Mouse (Mus musculus) heart, adult 9 months (tissue): ENCODE measurements around the gene Hdac5.

Experiments
- DNase-seq, 2 experiments: peaks; one replicate each; pipeline ENCODE4 v3.0.0; 2022; ENCODE audit warnings: low spot score in 2 of 2

Gene Hdac5

GRCm38 (mm10) chr11:102230006-102230741 lies at the start of gene Hdac5:
Gene Hdac5 (minus strand): TSS chr11:102230166.
- peak; percentile 98 to 99 for DNase-seq

- DNase-seq, result no peak
These were observed 49.6 kb upstream of the Hdac5 start for GRCm38 (mm10) chr11:102279595-102279994.

GRCm38 (mm10) chr11:102277754-102278153 lies 47.8 kb upstream of the Hdac5 start:
- DNase-seq, result no peak

GRCm38 (mm10) chr11:102276411-102276915 lies 46.5 kb upstream of the Hdac5 start:
- no peak for DNase-seq

- no peak for DNase-seq
These were observed 38.7 kb upstream of the Hdac5 start, which contains the start of gene Asb16 for GRCm38 (mm10) chr11:102268520-102269244. Gene Asb16 (plus strand): TSS chr11:102268743.

- peak; percentile 70 to 76 for DNase-seq
These were observed 37.5 kb upstream of the Hdac5 start for GRCm38 (mm10) chr11:102267480-102267879.

- no peak for DNase-seq
These were observed 36.8 kb upstream of the Hdac5 start for GRCm38 (mm10) chr11:102266631-102267355.

GRCm38 (mm10) chr11:102265816-102266215 lies 35.9 kb upstream of the Hdac5 start:
- no peak for DNase-seq

GRCm38 (mm10) chr11:102263211-102263610 lies 33.2 kb upstream of the Hdac5 start:
- no peak for DNase-seq

- no peak for DNase-seq
These were observed 28.6 kb upstream of the Hdac5 start for GRCm38 (mm10) chr11:102258521-102258920.

GRCm38 (mm10) chr11:102258095-102258494 lies 28.1 kb upstream of the Hdac5 start:
- no peak for DNase-seq

- no peak for DNase-seq
These were observed 27.5 kb upstream of the Hdac5 start for GRCm38 (mm10) chr11:102257514-102257913.

- no peak for DNase-seq
These were observed 19.6 kb upstream of the Hdac5 start for GRCm38 (mm10) chr11:102249351-102250090.

- DNase-seq, result peak; percentile 73 to 91
These were observed 18.8 kb upstream of the Hdac5 start, which contains the start of gene BC030867 for GRCm38 (mm10) chr11:102248630-102249230. Gene BC030867 (plus strand): TSS chr11:102248882.

- DNase-seq, result no peak
These were observed 16.9 kb upstream of the Hdac5 start for GRCm38 (mm10) chr11:102246871-102247270.

- DNase-seq, result no peak
These were observed 16.3 kb upstream of the Hdac5 start for GRCm38 (mm10) chr11:102246273-102246635.

GRCm38 (mm10) chr11:102245581-102246272 lies 15.8 kb upstream of the Hdac5 start:
- DNase-seq, result no peak

- DNase-seq, result peak; percentile 70 to 71
These were observed 15.0 kb upstream of the Hdac5 start for GRCm38 (mm10) chr11:102244926-102245449.

GRCm38 (mm10) chr11:102241874-102242273 lies 11.9 kb upstream of the Hdac5 start:
- DNase-seq, result no peak

- DNase-seq, result no peak
These were observed 11.3 kb upstream of the Hdac5 start for GRCm38 (mm10) chr11:102241246-102241645.
